In genomic region chr3:136899744-136900143, GRCm38 (mm10) we compare ENCODE assay signal across 7 mouse cellular contexts.
"Had no signal": no experiment of that assay in that cellular context is flagged by ENCODE, and none has a peak within 500 bp of the region (broad histone marks: within the 10 kb centered on the region; RNA-seq: fewer than 3 reads in every experiment).

No protein-coding gene starts in this region.

- DNase-seq: kidney, adult 8-10 months; kidney, postnatal 25 days; lung, adult 2 months; lung, postnatal 4 days; retina, postnatal 1 day; right cerebral cortex, postnatal 25 days; thymus, postnatal 4 days had no signal
